Mouse (Mus musculus): ENCODE measurements around the gene Dpyd. TPM values are rescaled to one million over a fixed set of nuclear protein-coding genes. Genes with fewer than 3 reads are reported as not detected.

The Dpyd gene
- polyA plus RNA-seq, 1 experiment from 2014 or later, result 10.7 TPM

DNA sequence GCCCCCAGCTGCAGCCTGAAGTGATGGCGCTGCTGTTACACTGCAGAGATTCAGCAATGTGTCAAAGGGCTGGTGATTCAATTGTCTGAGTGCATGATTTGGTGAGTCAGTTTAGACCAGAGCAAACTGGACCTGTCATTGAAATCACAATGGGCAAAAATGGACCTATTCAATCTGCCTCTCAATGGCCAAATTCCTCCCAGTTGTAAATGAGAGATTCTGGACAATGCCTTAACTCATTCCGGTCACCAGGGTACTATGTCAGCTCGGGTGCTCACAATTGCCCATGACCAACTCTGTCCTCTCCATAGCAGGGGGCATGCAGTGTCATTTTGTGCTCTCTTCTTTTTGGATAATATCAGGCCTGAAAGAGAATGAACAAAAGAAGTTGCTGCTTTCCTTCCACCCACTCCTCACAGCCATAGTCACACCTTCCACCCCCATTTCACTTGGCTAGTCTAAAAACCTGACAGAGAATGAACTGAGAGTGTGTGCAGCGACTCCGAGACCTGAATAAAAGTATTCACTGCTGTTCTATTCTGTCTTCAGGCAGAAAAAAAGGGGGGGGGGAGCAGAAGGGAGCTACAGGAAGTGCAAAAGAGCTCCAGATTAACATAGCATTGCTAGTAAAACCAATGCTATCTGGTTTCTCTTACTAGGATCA lies 533.4 kb downstream of the Dpyd start:
- no peak overlapping the region for H3K27ac ChIP-seq (ENCODE audit: low read depth)
- DNase-seq (ENCODE audit: low spot score), result no peak
- WGBS, result 82% methylated on average over 5 of the region's 5 CpGs

DNA sequence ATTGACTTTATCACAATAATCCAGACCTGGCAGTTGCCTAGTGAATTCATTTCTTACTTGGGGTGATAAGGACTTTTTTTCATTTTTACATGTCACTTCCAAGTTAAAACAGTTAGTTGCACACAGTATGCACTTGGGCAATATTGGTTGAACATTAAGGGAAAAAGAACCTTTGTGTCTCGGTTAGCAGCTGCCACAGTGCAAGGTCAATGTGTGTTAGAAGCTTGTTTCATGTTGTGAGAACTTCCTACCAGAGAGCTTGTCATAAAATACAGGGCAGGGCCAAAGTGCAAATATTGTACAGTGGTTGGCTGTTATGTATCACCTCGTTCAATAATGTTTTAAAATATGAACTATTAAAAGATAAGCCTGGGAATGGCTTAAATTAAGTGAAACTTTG lies 564.1 kb downstream of the Dpyd start:
- Histone ChIP-seq H3K9ac (ENCODE audit: low read length) (no peak overlapping the region), H3K9me3 (ENCODE audit: control insufficient read depth, low read length) (no peaks in the 10 kb centered on the region), H3K4me3 (ENCODE audit: low read depth, low read length) (no peak overlapping the region), H3K4me2 (ENCODE audit: low read length) (no peak overlapping the region), H3K27me3 (replicated peaks; ENCODE audit: control insufficient read depth, insufficient read depth, low read length) (no peaks in the 10 kb centered on the region), H3K27ac (ENCODE audit: low read depth) (no peak overlapping the region), H3K36me3 (ENCODE audit: control insufficient read depth, insufficient read depth, low read length) (no peaks in the 10 kb centered on the region), H3K4me1 (replicated peaks; ENCODE audit: control insufficient read depth, insufficient read depth, low read length) (no peaks in the 10 kb centered on the region)
- WGBS, result 58% methylated on average over 2 of the region's 2 CpGs
- DNase-seq (ENCODE audit: low spot score) (no peak), ATAC-seq (replicated peaks; ENCODE audit: low FRiP score, low TSS enrichment, low read depth) (peak; percentile 60; the same call in 1 of the 2 replicates)

More for the DNA sequence above, 533.4 kb downstream of the Dpyd start:
- no peaks in the 10 kb centered on the region for H3K36me3 ChIP-seq (ENCODE audit: control insufficient read depth, insufficient read depth, low read length)
- no peaks in the 10 kb centered on the region for H3K4me1 ChIP-seq (replicated peaks; ENCODE audit: control insufficient read depth, insufficient read depth, low read length)
- H3K4me3 ChIP-seq (ENCODE audit: low read depth, low read length), result no peak overlapping the region
- H3K9me3 ChIP-seq (ENCODE audit: control insufficient read depth, low read length), result no peaks in the 10 kb centered on the region
- no peak for ATAC-seq (replicated peaks; ENCODE audit: low FRiP score, low TSS enrichment, low read depth)
- H3K4me2 ChIP-seq (ENCODE audit: low read length), result no peak overlapping the region
- H3K27me3 ChIP-seq (replicated peaks; ENCODE audit: control insufficient read depth, insufficient read depth, low read length), result no peaks in the 10 kb centered on the region
- no peak overlapping the region for H3K9ac ChIP-seq (ENCODE audit: low read length)

- ATAC-seq (replicated peaks; ENCODE audit: low FRiP score, low TSS enrichment, low read depth) (no peak), DNase-seq (ENCODE audit: low spot score) (no peak)
- Histone ChIP-seq H3K4me2 (ENCODE audit: low read length) (no peak overlapping the region), H3K27me3 (replicated peaks; ENCODE audit: control insufficient read depth, insufficient read depth, low read length) (no peaks in the 10 kb centered on the region), H3K9me3 (ENCODE audit: control insufficient read depth, low read length) (no peaks in the 10 kb centered on the region), H3K36me3 (ENCODE audit: control insufficient read depth, insufficient read depth, low read length) (no peaks in the 10 kb centered on the region), H3K4me3 (ENCODE audit: low read depth, low read length) (no peak overlapping the region), H3K27ac (ENCODE audit: low read depth) (no peak overlapping the region), H3K4me1 (replicated peaks; ENCODE audit: control insufficient read depth, insufficient read depth, low read length) (no peaks in the 10 kb centered on the region), H3K9ac (ENCODE audit: low read length) (no peak overlapping the region)
- WGBS, result 69% methylated on average over 1 of the region's 1 CpGs
Observed at GRCm38 (mm10) chr3:119128076-119128475, 566.1 kb downstream of the Dpyd start.

GRCm38 (mm10) chr3:119143034-119143433 lies 581.1 kb downstream of the Dpyd start:
- H3K27ac ChIP-seq (ENCODE audit: low read depth), result no peak overlapping the region
- ATAC-seq (replicated peaks; ENCODE audit: low FRiP score, low TSS enrichment, low read depth) (no peak), DNase-seq (ENCODE audit: low spot score) (no peak)
- H3K36me3 ChIP-seq (ENCODE audit: control insufficient read depth, insufficient read depth, low read length), result no peaks in the 10 kb centered on the region
- H3K4me3 ChIP-seq (ENCODE audit: low read depth, low read length), result no peak overlapping the region
- 49% methylated on average over 5 of the region's 5 CpGs for WGBS
- no peak overlapping the region for H3K4me2 ChIP-seq (ENCODE audit: low read length)
- H3K4me1 ChIP-seq (replicated peaks; ENCODE audit: control insufficient read depth, insufficient read depth, low read length), result no peaks in the 10 kb centered on the region
- no peak overlapping the region for H3K9ac ChIP-seq (ENCODE audit: low read length)
- no peaks in the 10 kb centered on the region for H3K9me3 ChIP-seq (ENCODE audit: control insufficient read depth, low read length)
- H3K27me3 ChIP-seq (replicated peaks; ENCODE audit: control insufficient read depth, insufficient read depth, low read length), result no peaks in the 10 kb centered on the region

DNA sequence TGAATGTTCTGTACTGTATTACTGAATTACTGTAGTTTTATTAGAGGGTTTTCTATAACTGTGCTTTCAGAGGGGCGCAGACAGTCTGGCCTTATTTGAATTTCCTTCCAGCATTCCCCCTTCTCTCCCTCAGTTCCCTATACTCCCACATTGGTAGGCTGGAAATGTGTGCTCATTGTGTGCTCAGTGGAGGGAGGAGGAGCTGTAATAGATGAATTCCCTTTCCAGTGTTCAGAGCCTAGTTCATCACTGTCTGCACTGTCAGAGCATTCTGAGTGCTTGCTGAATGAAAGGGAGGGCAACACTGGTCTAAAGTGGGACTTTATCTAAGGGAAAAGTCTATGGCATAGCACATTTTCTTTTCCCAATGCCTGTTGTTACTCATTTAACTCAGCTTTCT lies 582.9 kb downstream of the Dpyd start:
- no peaks in the 10 kb centered on the region for H3K27me3 ChIP-seq (replicated peaks; ENCODE audit: control insufficient read depth, insufficient read depth, low read length)
- no peak overlapping the region for H3K4me3 ChIP-seq (ENCODE audit: low read depth, low read length)
- DNase-seq (ENCODE audit: low spot score), result no peak
- H3K9me3 ChIP-seq (ENCODE audit: control insufficient read depth, low read length), result no peaks in the 10 kb centered on the region
- 89% methylated on average over 1 of the region's 1 CpGs for WGBS
- no peak overlapping the region for H3K27ac ChIP-seq (ENCODE audit: low read depth)
- no peak overlapping the region for H3K9ac ChIP-seq (ENCODE audit: low read length)
- no peak for ATAC-seq (replicated peaks; ENCODE audit: low FRiP score, low TSS enrichment, low read depth)
- no peaks in the 10 kb centered on the region for H3K4me1 ChIP-seq (replicated peaks; ENCODE audit: control insufficient read depth, insufficient read depth, low read length)
- no peaks in the 10 kb centered on the region for H3K36me3 ChIP-seq (ENCODE audit: control insufficient read depth, insufficient read depth, low read length)
- H3K4me2 ChIP-seq (ENCODE audit: low read length), result no peak overlapping the region

- DNase-seq (ENCODE audit: low spot score) (no peak), ATAC-seq (replicated peaks; ENCODE audit: low FRiP score, low TSS enrichment, low read depth) (no peak)
- Histone ChIP-seq H3K4me3 (ENCODE audit: low read depth, low read length) (no peak overlapping the region), H3K9me3 (ENCODE audit: control insufficient read depth, low read length) (no peaks in the 10 kb centered on the region), H3K9ac (ENCODE audit: low read length) (no peak overlapping the region), H3K4me1 (replicated peaks; ENCODE audit: control insufficient read depth, insufficient read depth, low read length) (no peaks in the 10 kb centered on the region), H3K4me2 (ENCODE audit: low read length) (no peak overlapping the region), H3K27me3 (replicated peaks; ENCODE audit: control insufficient read depth, insufficient read depth, low read length) (no peaks in the 10 kb centered on the region), H3K27ac (ENCODE audit: low read depth) (no peak overlapping the region), H3K36me3 (ENCODE audit: control insufficient read depth, insufficient read depth, low read length) (no peaks in the 10 kb centered on the region)
- 45% methylated on average over 17 of the region's 17 CpGs for WGBS
Observed at GRCm38 (mm10) chr3:119154604-119155444, 592.9 kb downstream of the Dpyd start.

DNA sequence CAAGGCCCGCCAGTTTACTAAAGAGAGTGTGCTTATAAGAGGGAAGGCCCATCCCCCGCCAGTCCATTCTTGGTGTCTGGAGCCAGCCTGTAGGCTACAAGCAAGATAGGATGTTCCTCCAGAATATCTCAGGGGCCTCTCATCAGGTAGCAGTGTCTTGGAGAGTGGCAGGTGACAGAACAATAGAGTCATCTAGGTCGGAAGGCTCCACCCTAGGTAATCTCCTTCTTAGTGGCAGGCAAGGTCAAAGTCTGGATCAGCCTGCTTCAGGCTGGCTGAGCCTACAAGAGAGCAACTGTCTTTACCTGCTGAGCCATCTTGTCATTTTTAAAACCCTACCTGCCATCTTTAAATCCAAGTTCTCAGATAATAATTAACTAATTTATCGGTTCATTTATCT lies 596.7 kb downstream of the Dpyd start:
- ATAC-seq (replicated peaks; ENCODE audit: low FRiP score, low TSS enrichment, low read depth) (0 out of 2 replicates have a peak, but pooled peaks have one; percentile 27), DNase-seq (ENCODE audit: low spot score) (no peak)
- Histone ChIP-seq H3K27ac (ENCODE audit: low read depth) (no peak overlapping the region), H3K4me2 (ENCODE audit: low read length) (no peak overlapping the region), H3K36me3 (ENCODE audit: control insufficient read depth, insufficient read depth, low read length) (no peaks in the 10 kb centered on the region), H3K4me3 (ENCODE audit: low read depth, low read length) (no peak overlapping the region), H3K9me3 (ENCODE audit: control insufficient read depth, low read length) (no peaks in the 10 kb centered on the region), H3K9ac (ENCODE audit: low read length) (no peak overlapping the region), H3K4me1 (replicated peaks; ENCODE audit: control insufficient read depth, insufficient read depth, low read length) (no peaks in the 10 kb centered on the region), H3K27me3 (replicated peaks; ENCODE audit: control insufficient read depth, insufficient read depth, low read length) (no peaks in the 10 kb centered on the region)
- 81% methylated on average over 4 of the region's 4 CpGs for WGBS

GRCm38 (mm10) chr3:119165691-119166090 lies 603.8 kb downstream of the Dpyd start:
- H3K9ac ChIP-seq (ENCODE audit: low read length), result no peak overlapping the region
- no peaks in the 10 kb centered on the region for H3K36me3 ChIP-seq (ENCODE audit: control insufficient read depth, insufficient read depth, low read length)
- H3K27ac ChIP-seq (ENCODE audit: low read depth), result no peak overlapping the region
- H3K4me3 ChIP-seq (ENCODE audit: low read depth, low read length), result no peak overlapping the region
- no peak for DNase-seq (ENCODE audit: low spot score)
- no peaks in the 10 kb centered on the region for H3K9me3 ChIP-seq (ENCODE audit: control insufficient read depth, low read length)
- H3K4me2 ChIP-seq (ENCODE audit: low read length), result no peak overlapping the region
- no peaks in the 10 kb centered on the region for H3K4me1 ChIP-seq (replicated peaks; ENCODE audit: control insufficient read depth, insufficient read depth, low read length)
- ATAC-seq (replicated peaks; ENCODE audit: low FRiP score, low TSS enrichment, low read depth), result no peak
- WGBS, result 81% methylated on average over 6 of the region's 6 CpGs
- H3K27me3 ChIP-seq (replicated peaks; ENCODE audit: control insufficient read depth, insufficient read depth, low read length), result no peaks in the 10 kb centered on the region

All from intestine, embryonic 14.5 days (tissue).